Mouse (Mus musculus): Measurements from ENCODE around the gene Cyth2. TPM values are rescaled to one million over a fixed set of nuclear protein-coding genes. Genes with fewer than 3 reads are reported as not detected.

Gene Cyth2
- polyA plus RNA-seq, 1 experiment from 2014 or later: 175 TPM

- Histone ChIP-seq H3K4me3 (replicated peaks) (peak overlapping the region; percentile 44), H3K36me3 (peaks cover 12% of the 10 kb centered on the region), H3K27me3 (peaks cover 65% of the 10 kb centered on the region), H3K4me1 (replicated peaks) (peaks cover 18% of the 10 kb centered on the region), H3K9me3 (no peaks in the 10 kb centered on the region; the same call in 1 of the 2 replicates), H3K27ac (0 out of 2 replicates have a peak overlapping the region, but pooled peaks have one; percentile 7), H3K9ac (replicated peaks) (peak overlapping the region; percentile 48), H3K4me2 (peak overlapping the region; percentile 62)
- ATAC-seq (ENCODE audit: insufficient number of reproducible peaks, insufficient read depth, low FRiP score, low TSS enrichment, low read depth): no peak
- under 1% methylated on average over 72 of the region's 86 CpGs for WGBS
Measured at GRCm38 (mm10) chr7:45833148-45833790, 18.9 kb upstream of the Cyth2 start.

- Histone ChIP-seq H3K9me3 (no peaks in the 10 kb centered on the region; the same call in 1 of the 2 replicates), H3K4me2 (peak overlapping the region; percentile 62), H3K36me3 (peaks cover 20% of the 10 kb centered on the region), H3K9ac (replicated peaks) (no peak overlapping the region), H3K4me3 (replicated peaks) (peak overlapping the region; percentile 44), H3K4me1 (replicated peaks) (peaks cover 18% of the 10 kb centered on the region), H3K27me3 (peaks cover 61% of the 10 kb centered on the region), H3K27ac (no peak overlapping the region)
- no peak for ATAC-seq (ENCODE audit: insufficient number of reproducible peaks, insufficient read depth, low FRiP score, low TSS enrichment, low read depth)
- WGBS: 10% methylated on average over 30 of the region's 30 CpGs
Measured at GRCm38 (mm10) chr7:45832428-45832827, 18.0 kb upstream of the Cyth2 start.

GRCm38 (mm10) chr7:45831128-45831525 is 16.7 kb upstream of the Cyth2 start:
- 20% methylated on average over 5 of the region's 5 CpGs for WGBS
- H3K36me3 ChIP-seq: peaks cover 33% of the 10 kb centered on the region
- H3K4me2 ChIP-seq: peak overlapping the region; percentile 87
- peaks cover 51% of the 10 kb centered on the region for H3K27me3 ChIP-seq
- H3K9me3 ChIP-seq: no peaks in the 10 kb centered on the region
- H3K27ac ChIP-seq: no peak overlapping the region
- H3K4me3 ChIP-seq (replicated peaks): peak overlapping the region; percentile 92
- H3K4me1 ChIP-seq (replicated peaks): peaks cover 18% of the 10 kb centered on the region
- ATAC-seq (ENCODE audit: insufficient number of reproducible peaks, insufficient read depth, low FRiP score, low TSS enrichment, low read depth): 0 out of 2 replicates have a peak, but pooled peaks have one; percentile 17
- H3K9ac ChIP-seq (replicated peaks): 0 out of 2 replicates have a peak overlapping the region, but pooled peaks have one; percentile 69

GRCm38 (mm10) chr7:45830427-45831127 is 16.2 kb upstream of the Cyth2 start, which contains the start of gene Grwd1:
Grwd1 (minus strand) TSS chr7:45830944.
- Histone ChIP-seq H3K36me3 (peaks cover 39% of the 10 kb centered on the region), H3K4me3 (replicated peaks) (peak within 1 kb of the TSS; percentile 92), H3K27ac (no peak within 1 kb of the TSS), H3K9ac (replicated peaks) (peak within 1 kb of the TSS; percentile 69), H3K4me1 (replicated peaks) (peaks cover 18% of the 10 kb centered on the region), H3K9me3 (no peaks in the 10 kb centered on the region), H3K4me2 (peak within 1 kb of the TSS; percentile 87), H3K27me3 (peaks cover 47% of the 10 kb centered on the region)
- WGBS: under 1% methylated on average over 35 of the region's 35 CpGs
- ATAC-seq (ENCODE audit: insufficient number of reproducible peaks, insufficient read depth, low FRiP score, low TSS enrichment, low read depth): peak; percentile 84

GRCm38 (mm10) chr7:45826631-45827030 is 12.2 kb upstream of the Cyth2 start:
- ATAC-seq (ENCODE audit: insufficient number of reproducible peaks, insufficient read depth, low FRiP score, low TSS enrichment, low read depth): no peak
- Histone ChIP-seq H3K4me1 (replicated peaks) (peaks cover 8% of the 10 kb centered on the region), H3K9me3 (no peaks in the 10 kb centered on the region), H3K27me3 (peaks cover 7% of the 10 kb centered on the region), H3K9ac (replicated peaks) (no peak overlapping the region), H3K36me3 (peaks cover 72% of the 10 kb centered on the region), H3K4me3 (replicated peaks) (no peak overlapping the region), H3K27ac (no peak overlapping the region), H3K4me2 (no peak overlapping the region)
- 95% methylated on average over 7 of the region's 7 CpGs for WGBS

- Histone ChIP-seq H3K36me3 (peaks cover 72% of the 10 kb centered on the region), H3K27me3 (peaks cover 10% of the 10 kb centered on the region), H3K4me1 (replicated peaks) (peaks cover 6% of the 10 kb centered on the region), H3K9me3 (no peaks in the 10 kb centered on the region), H3K4me3 (replicated peaks) (no peak within 1 kb of the TSS), H3K27ac (no peak within 1 kb of the TSS), H3K9ac (replicated peaks) (no peak within 1 kb of the TSS), H3K4me2 (no peak within 1 kb of the TSS)
- no peak for ATAC-seq (ENCODE audit: insufficient number of reproducible peaks, insufficient read depth, low FRiP score, low TSS enrichment, low read depth)
- 70% methylated on average over 7 of the region's 7 CpGs for WGBS
Measured at GRCm38 (mm10) chr7:45824598-45824997, 10.2 kb upstream of the Cyth2 start, which contains the start of gene Kcnj14. Kcnj14 (minus strand) TSS chr7:45824782.

GRCm38 (mm10) chr7:45820913-45821312 is 6.5 kb upstream of the Cyth2 start:
- H3K27me3 ChIP-seq: peaks cover 16% of the 10 kb centered on the region
- H3K4me3 ChIP-seq (replicated peaks): no peak overlapping the region
- H3K4me2 ChIP-seq: no peak overlapping the region
- H3K4me1 ChIP-seq (replicated peaks): 0 out of 2 replicates have a peak, but pooled peaks cover 4% of the 10 kb centered on the region
- peaks cover 36% of the 10 kb centered on the region for H3K36me3 ChIP-seq
- ATAC-seq (ENCODE audit: insufficient number of reproducible peaks, insufficient read depth, low FRiP score, low TSS enrichment, low read depth): no peak
- H3K27ac ChIP-seq: no peak overlapping the region
- H3K9me3 ChIP-seq: no peaks in the 10 kb centered on the region
- no peak overlapping the region for H3K9ac ChIP-seq (replicated peaks)

- ATAC-seq (ENCODE audit: insufficient number of reproducible peaks, insufficient read depth, low FRiP score, low TSS enrichment, low read depth): no peak
- Histone ChIP-seq H3K9me3 (no peaks in the 10 kb centered on the region), H3K4me3 (replicated peaks) (peak overlapping the region; percentile 29), H3K36me3 (peaks cover 26% of the 10 kb centered on the region), H3K4me2 (peak overlapping the region; percentile 47), H3K27ac (no peak overlapping the region), H3K9ac (replicated peaks) (peak overlapping the region; percentile 40; the same call in 1 of the 2 replicates), H3K27me3 (peaks cover 16% of the 10 kb centered on the region), H3K4me1 (replicated peaks) (peaks cover 15% of the 10 kb centered on the region)
- WGBS: 9% methylated on average over 25 of the region's 25 CpGs
Measured at GRCm38 (mm10) chr7:45819843-45820242, 5.5 kb upstream of the Cyth2 start.

- 0 out of 2 replicates have a peak overlapping the region, but pooled peaks have one; percentile 54 for H3K4me2 ChIP-seq
- H3K9ac ChIP-seq (replicated peaks): no peak overlapping the region
- no peak for ATAC-seq (ENCODE audit: insufficient number of reproducible peaks, insufficient read depth, low FRiP score, low TSS enrichment, low read depth)
- H3K9me3 ChIP-seq: no peaks in the 10 kb centered on the region
- 56% methylated on average over 2 of the region's 2 CpGs for WGBS
- peaks cover 21% of the 10 kb centered on the region for H3K36me3 ChIP-seq
- peaks cover 30% of the 10 kb centered on the region for H3K4me1 ChIP-seq (replicated peaks)
- H3K27ac ChIP-seq: no peak overlapping the region
- H3K4me3 ChIP-seq (replicated peaks): no peak overlapping the region
- H3K27me3 ChIP-seq: peaks cover 16% of the 10 kb centered on the region
Measured at GRCm38 (mm10) chr7:45815984-45816351, 1.6 kb upstream of the Cyth2 start.

- Histone ChIP-seq H3K9ac (replicated peaks) (0 out of 2 replicates have a peak overlapping the region, but pooled peaks have one; percentile 18), H3K4me2 (peak overlapping the region; percentile 54), H3K4me3 (replicated peaks) (no peak overlapping the region), H3K9me3 (no peaks in the 10 kb centered on the region), H3K4me1 (replicated peaks) (peaks cover 30% of the 10 kb centered on the region), H3K36me3 (peaks cover 26% of the 10 kb centered on the region), H3K27ac (no peak overlapping the region), H3K27me3 (peaks cover 15% of the 10 kb centered on the region)
- 52% methylated on average over 10 of the region's 10 CpGs for WGBS
- ATAC-seq (ENCODE audit: insufficient number of reproducible peaks, insufficient read depth, low FRiP score, low TSS enrichment, low read depth): no peak
Measured at GRCm38 (mm10) chr7:45815323-45815983, 1.1 kb upstream of the Cyth2 start.

- Histone ChIP-seq H3K4me1 (replicated peaks) (peaks cover 28% of the 10 kb centered on the region), H3K36me3 (peaks cover 32% of the 10 kb centered on the region), H3K27ac (no peak overlapping the region), H3K9me3 (no peaks in the 10 kb centered on the region), H3K9ac (replicated peaks) (no peak overlapping the region), H3K27me3 (peaks cover 9% of the 10 kb centered on the region), H3K4me2 (peak overlapping the region; percentile 54), H3K4me3 (replicated peaks) (peak overlapping the region; percentile 29)
- ATAC-seq (ENCODE audit: insufficient number of reproducible peaks, insufficient read depth, low FRiP score, low TSS enrichment, low read depth): no peak
- WGBS: 16% methylated on average over 5 of the region's 5 CpGs
Measured at GRCm38 (mm10) chr7:45814841-45815240, 460 bp upstream of the Cyth2 start.
